Comparison of ENCODE assay signal across 15 mouse cellular contexts in genomic region chr14:111413543-111413942, GRCm38 (mm10).
"Had no signal": no experiment of that assay in that cellular context is flagged by ENCODE, and none has a peak within 500 bp of the region (broad histone marks: within the 10 kb centered on the region; RNA-seq: fewer than 3 reads in every experiment).

No protein-coding gene starts in this region.

- DNase-seq: kidney, postnatal 25 days; liver; liver, embryonic 13.5 days; liver, postnatal 0 days; lung, postnatal 14 days; spleen, adult 18-20 months; thymus, adult 18-20 months; thymus, postnatal 14 days had no signal

- H3K4me3 ChIP-seq: left cerebral cortex, adult 2 months; limb, embryonic 12.5 days; liver, embryonic 13.5 days; lung, embryonic 15.5 days; megakaryocyte, embryonic 14.5 days; midbrain, embryonic 12.5 days; neural tube, embryonic 12.5 days had no signal

- H3K27ac ChIP-seq: left cerebral cortex, adult 2 months; limb, embryonic 12.5 days; liver, embryonic 13.5 days; lung, embryonic 15.5 days; macrophage; midbrain, embryonic 12.5 days; neural tube, embryonic 12.5 days had no signal

- H3K27me3 ChIP-seq: limb, embryonic 12.5 days; liver, embryonic 13.5 days; lung, embryonic 15.5 days; megakaryocyte, embryonic 14.5 days; midbrain, embryonic 12.5 days; neural tube, embryonic 12.5 days had no signal

- H3K4me1 ChIP-seq: limb, embryonic 12.5 days; liver, embryonic 13.5 days; lung, embryonic 15.5 days; megakaryocyte, embryonic 14.5 days; neural tube, embryonic 12.5 days had no signal

- H3K9ac ChIP-seq: limb, embryonic 12.5 days; liver, embryonic 13.5 days; liver, postnatal 0 days; lung, embryonic 15.5 days; midbrain, embryonic 12.5 days; neural tube, embryonic 12.5 days had no signal

- H3K4me2 ChIP-seq: limb, embryonic 12.5 days; liver, embryonic 13.5 days; lung, embryonic 15.5 days; midbrain, embryonic 12.5 days; neural tube, embryonic 12.5 days had no signal

- H3K9me3 ChIP-seq: limb, embryonic 12.5 days; liver, embryonic 13.5 days; lung, embryonic 15.5 days; megakaryocyte, embryonic 14.5 days; midbrain, embryonic 12.5 days; neural tube, embryonic 12.5 days had no signal

- H3K36me3 ChIP-seq: limb, embryonic 12.5 days; liver, embryonic 13.5 days; lung, embryonic 15.5 days; midbrain, embryonic 12.5 days; neural tube, embryonic 12.5 days had no signal

- ATAC-seq: liver, postnatal 0 days had no signal
